Mouse (Mus musculus): ENCODE data around the gene Zfp11.
A peak's percentile ranks its signal among the peaks of the same experiment; 100 is the strongest.

Gene Zfp11

DNA sequence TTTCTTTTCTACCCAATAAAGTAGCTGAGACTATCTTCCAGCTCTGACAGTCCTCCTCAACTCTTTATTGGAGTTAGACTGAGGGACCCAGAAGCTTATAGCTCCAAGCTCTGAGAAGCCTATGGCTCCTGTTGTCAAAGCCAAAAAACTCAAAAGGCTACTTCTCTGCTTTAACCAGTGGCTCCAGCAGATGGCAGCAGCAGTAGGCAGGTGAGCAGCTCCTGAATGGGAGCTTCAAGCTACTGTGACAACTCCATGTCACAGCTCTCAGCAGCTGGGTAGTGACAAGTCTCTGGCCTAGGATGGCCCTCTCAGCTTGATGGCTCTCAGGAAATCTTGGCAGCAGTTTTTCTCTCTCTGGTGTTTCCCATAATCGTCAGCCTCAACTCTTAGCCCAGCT is 58.8 kb downstream of the Zfp11 start:
- DNase-seq (ENCODE audit: low spot score in 2 of 2): peak in 1 of 2 experiments; percentile 54

GRCm38 (mm10) chr5:129607476-129607875 is 62.4 kb downstream of the Zfp11 start:
- DNase-seq (ENCODE audit: low spot score in 2 of 2): no peak

Data from thymus, postnatal 10 days (tissue).